Mouse (Mus musculus) intestine, embryonic 16.5 days (tissue): ENCODE measurements around the gene Agpat4. TPM values are rescaled to one million over a fixed set of nuclear protein-coding genes. Genes with fewer than 3 reads are reported as not detected.
"Not testable (repeated sequence)": the region's sequence is repeated elsewhere in the genome, so short reads cannot be mapped to it uniquely, and the experiment has no call there.

Source experiments
- ATAC-seq: fragments of 200-750 bp; cut with Nextera tagmentation; 2 replicates; pipeline ENCODE4 v1.8.0; 2017; ENCODE audit warnings: moderate TSS enrichment, moderate library complexity
- H3K27ac ChIP-seq: fragments of 300-500 bp; sonication (generic); 2 replicates; pipeline ENCODE4 v1.5.1; 2014; ENCODE audit warnings: mild to moderate bottlenecking, low read length
- H3K27me3 ChIP-seq: fragments of 300-500 bp; sonication (generic); replicated peaks from 2 replicates; pipeline ENCODE4 v1.6.1; 2014; ENCODE audit warnings: low read length, control low read depth, mixed read lengths; ENCODE audit not compliant: control insufficient read depth, insufficient read depth
- H3K36me3 ChIP-seq: fragments of 300-500 bp; sonication (generic); 2 replicates; pipeline ENCODE4 v1.6.1; 2014; ENCODE audit warnings: low read length, control low read depth; ENCODE audit not compliant: control insufficient read depth, insufficient read depth
- H3K4me1 ChIP-seq: fragments of 300-500 bp; sonication (generic); 2 replicates; pipeline ENCODE4 v1.6.1; 2014; ENCODE audit warnings: low read length, control low read depth, mixed read lengths; ENCODE audit not compliant: control insufficient read depth, insufficient read depth
- H3K4me2 ChIP-seq: fragments of 300-500 bp; sonication (generic); 2 replicates; pipeline ENCODE4 v1.6.1; 2014; ENCODE audit warnings: low read depth, low read length, control low read depth
- H3K4me3 ChIP-seq: fragments of 300-500 bp; sonication (generic); 2 replicates; pipeline ENCODE4 v1.5.1; 2014; ENCODE audit warnings: mild to moderate bottlenecking, low read length
- H3K9ac ChIP-seq: fragments of 300-500 bp; sonication (generic); 2 replicates; pipeline ENCODE4 v1.6.1; 2014; ENCODE audit warnings: low read depth, low read length
- H3K9me3 ChIP-seq: fragments of 300-500 bp; sonication (generic); 2 replicates; pipeline ENCODE4 v1.6.1; 2016; ENCODE audit warnings: low read length, control low read depth; ENCODE audit not compliant: control insufficient read depth
- WGBS: fragments of 180-500 bp; shearing (Covaris S2); extraction: QIAGEN DNeasy Blood & Tissue Kit; methylation state at CpG from one replicate; pipeline ENCODE4 v1.1.7; 2014; 5-methylcytosine and 5-hydroxymethylcytosine counted together
- polyA plus RNA-seq: library from polyadenylated mRNA; unstranded; fragments of >200 nt; fragmentation: Nextera tagmentation; extraction: Ambion mirVana; gene quantifications from 2 replicates; pipeline ENCODE4 v1.2.1, GENCODE M21; 2015

The Agpat4 gene
- polyA plus RNA-seq, 1 experiment from 2014 or later, result 19.2 TPM

- no peak for ATAC-seq
- H3K27ac ChIP-seq, result no peak overlapping the region
- H3K36me3 ChIP-seq, result peaks cover 7% of the 10 kb centered on the region
- WGBS, result 88% methylated on average over 9 of the region's 9 CpGs
- no peaks in the 10 kb centered on the region for H3K4me1 ChIP-seq
- H3K9ac ChIP-seq, result no peak overlapping the region
- no peak overlapping the region for H3K4me2 ChIP-seq
- no peaks in the 10 kb centered on the region for H3K9me3 ChIP-seq
- H3K4me3 ChIP-seq, result no peak overlapping the region
- H3K27me3 ChIP-seq, result no peaks in the 10 kb centered on the region
These were observed 105.6 kb downstream of the Agpat4 start for GRCm38 (mm10) chr17:12224145-12224544.

GRCm38 (mm10) chr17:12224551-12224950, 106.0 kb downstream of the Agpat4 start:
- H3K27me3 ChIP-seq, H3K4me2 ChIP-seq, H3K4me1 ChIP-seq, H3K27ac ChIP-seq, H3K4me3 ChIP-seq, H3K36me3 ChIP-seq, ATAC-seq, H3K9me3 ChIP-seq, H3K9ac ChIP-seq: not testable (repeated sequence)
- 83% methylated on average over 5 of the region's 7 CpGs for WGBS

- no peak for ATAC-seq
- Histone ChIP-seq H3K4me1 (no peaks in the 10 kb centered on the region), H3K27ac (no peak overlapping the region), H3K36me3 (peaks cover 8% of the 10 kb centered on the region), H3K4me3 (no peak overlapping the region), H3K9ac (no peak overlapping the region), H3K4me2 (no peak overlapping the region), H3K27me3 (no peaks in the 10 kb centered on the region), H3K9me3 (no peaks in the 10 kb centered on the region)
- WGBS, result 57% methylated on average over 1 of the region's 1 CpGs
These were observed 106.7 kb downstream of the Agpat4 start for GRCm38 (mm10) chr17:12225227-12225626.

GRCm38 (mm10) chr17:12226551-12226950, 108.0 kb downstream of the Agpat4 start:
- Histone ChIP-seq H3K4me1 (no peaks in the 10 kb centered on the region), H3K36me3 (peaks cover 10% of the 10 kb centered on the region; the same call in 1 of the 2 replicates), H3K9me3 (no peaks in the 10 kb centered on the region), H3K27ac (no peak overlapping the region), H3K4me3 (no peak overlapping the region), H3K27me3 (no peaks in the 10 kb centered on the region), H3K4me2 (no peak overlapping the region), H3K9ac (no peak overlapping the region)
- no peak for ATAC-seq
- WGBS, result 65% methylated on average over 12 of the region's 12 CpGs

GRCm38 (mm10) chr17:12228001-12228400, 109.5 kb downstream of the Agpat4 start:
- ATAC-seq, result no peak
- peaks cover 4% of the 10 kb centered on the region; the same call in 1 of the 2 replicates for H3K36me3 ChIP-seq
- no peaks in the 10 kb centered on the region for H3K4me1 ChIP-seq
- H3K27me3 ChIP-seq, result no peaks in the 10 kb centered on the region
- no peak overlapping the region for H3K27ac ChIP-seq
- H3K9me3 ChIP-seq, result no peaks in the 10 kb centered on the region
- no peak overlapping the region for H3K9ac ChIP-seq
- 79% methylated on average over 10 of the region's 10 CpGs for WGBS
- H3K4me2 ChIP-seq, result no peak overlapping the region
- no peak overlapping the region for H3K4me3 ChIP-seq

GRCm38 (mm10) chr17:12228471-12228870, 110.0 kb downstream of the Agpat4 start:
- no peaks in the 10 kb centered on the region for H3K27me3 ChIP-seq
- no peak for ATAC-seq
- no peak overlapping the region for H3K27ac ChIP-seq
- no peak overlapping the region for H3K9ac ChIP-seq
- H3K4me3 ChIP-seq, result no peak overlapping the region
- 89% methylated on average over 7 of the region's 7 CpGs for WGBS
- no peaks in the 10 kb centered on the region for H3K4me1 ChIP-seq
- no peaks in the 10 kb centered on the region for H3K9me3 ChIP-seq
- no peak overlapping the region for H3K4me2 ChIP-seq
- peaks cover 4% of the 10 kb centered on the region; the same call in 1 of the 2 replicates for H3K36me3 ChIP-seq

GRCm38 (mm10) chr17:12229756-12230155, 111.3 kb downstream of the Agpat4 start:
- Histone ChIP-seq H3K36me3 (peaks cover 4% of the 10 kb centered on the region; the same call in 1 of the 2 replicates), H3K4me1 (no peaks in the 10 kb centered on the region), H3K4me2 (no peak overlapping the region), H3K27me3 (no peaks in the 10 kb centered on the region), H3K27ac (no peak overlapping the region), H3K4me3 (no peak overlapping the region), H3K9me3 (no peaks in the 10 kb centered on the region), H3K9ac (no peak overlapping the region)
- 91% methylated on average over 9 of the region's 9 CpGs for WGBS
- no peak for ATAC-seq

- no peaks in the 10 kb centered on the region for H3K9me3 ChIP-seq
- no peak overlapping the region for H3K9ac ChIP-seq
- peaks cover 4% of the 10 kb centered on the region; the same call in 1 of the 2 replicates for H3K36me3 ChIP-seq
- no peak overlapping the region for H3K4me2 ChIP-seq
- WGBS, result 84% methylated on average over 6 of the region's 6 CpGs
- H3K27ac ChIP-seq, result no peak overlapping the region
- H3K4me3 ChIP-seq, result no peak overlapping the region
- H3K27me3 ChIP-seq, result no peaks in the 10 kb centered on the region
- no peak; the same call in 1 of the 2 replicates for ATAC-seq
- H3K4me1 ChIP-seq, result no peaks in the 10 kb centered on the region
These were observed 111.7 kb downstream of the Agpat4 start for GRCm38 (mm10) chr17:12230167-12230566.

GRCm38 (mm10) chr17:12231087-12231486, 112.6 kb downstream of the Agpat4 start:
- no peaks in the 10 kb centered on the region for H3K4me1 ChIP-seq
- H3K9ac ChIP-seq, result no peak overlapping the region
- peak; percentile 68 for ATAC-seq
- H3K27me3 ChIP-seq, result no peaks in the 10 kb centered on the region
- no peak overlapping the region for H3K4me2 ChIP-seq
- no peaks in the 10 kb centered on the region for H3K9me3 ChIP-seq
- H3K36me3 ChIP-seq, result peaks cover 4% of the 10 kb centered on the region; the same call in 1 of the 2 replicates
- 0 out of 2 replicates have a peak overlapping the region, but pooled peaks have one; percentile 18 for H3K27ac ChIP-seq
- H3K4me3 ChIP-seq, result no peak overlapping the region
- 70% methylated on average over 7 of the region's 7 CpGs for WGBS

GRCm38 (mm10) chr17:12232724-12233123, 114.2 kb downstream of the Agpat4 start:
- Histone ChIP-seq H3K9ac (no peak overlapping the region), H3K27ac (no peak overlapping the region), H3K4me2 (no peak overlapping the region), H3K27me3 (no peaks in the 10 kb centered on the region), H3K4me3 (no peak overlapping the region), H3K36me3 (peaks cover 4% of the 10 kb centered on the region; the same call in 1 of the 2 replicates), H3K9me3 (no peaks in the 10 kb centered on the region), H3K4me1 (no peaks in the 10 kb centered on the region)
- no peak for ATAC-seq
- WGBS, result 93% methylated on average over 6 of the region's 6 CpGs
